ENCODE assay signal across 15 mouse cellular contexts in genomic region chr6:40431356-40431755, GRCm38 (mm10). TPM values are rescaled to one million over a fixed set of nuclear protein-coding genes. Genes with fewer than 3 reads are reported as not detected.
DNase-seq lines count a peak whose midpoint lies in the region; ATAC-seq lines count a peak whose summit lies in the region.
"Had no signal": no experiment of that assay in that cellular context is flagged by ENCODE, and none has a peak within 500 bp of the region (broad histone marks: within the 10 kb centered on the region; RNA-seq: fewer than 3 reads in every experiment).

No protein-coding gene starts in this region.

- no peaks in the 10 kb centered on the region for H3K27me3 ChIP-seq in stomach, embryonic 16.5 days (ENCODE audit: control insufficient read depth, insufficient read depth, low read length)
- H3K27me3 ChIP-seq: limb, embryonic 13.5 days; midbrain, embryonic 12.5 days had no signal

- intact Hi-C loops in left cerebral cortex, postnatal 25 days (cut with DNase I): loop anchor here (2.0 kb wide), 1 partner anchor 41 kb away; no protein-coding TSS in a partner anchor

- H3K4me2 ChIP-seq in stomach, embryonic 16.5 days (ENCODE audit: low read depth, low read length): no peak overlapping the region
- H3K4me2 ChIP-seq: limb, embryonic 13.5 days; midbrain, embryonic 12.5 days had no signal

- peak; percentile 87 for DNase-seq in heart, adult 11 months
- no peak for DNase-seq in heart, adult 8-10 months (ENCODE audit: low spot score)
- DNase-seq in retina, postnatal 1 day: peak; percentile 48
- DNase-seq in retina, embryonic 14.5 days (ENCODE audit: low spot score): no peak
- DNase-seq in cerebellum, postnatal 25 days: peak; percentile 89 to 93
- DNase-seq in spleen, postnatal 4 days (ENCODE audit: low spot score in 2 of 2): no peak
- no peak for DNase-seq in left cerebral cortex, postnatal 25 days (ENCODE audit: low spot score in 2 of 2)
- DNase-seq: kidney, adult 11 months; thymus, adult 2 months had no signal

- H3K9me3 ChIP-seq in stomach, embryonic 16.5 days (replicated peaks; ENCODE audit: control insufficient read depth, low read length): no peaks in the 10 kb centered on the region
- H3K9me3 ChIP-seq: limb, embryonic 13.5 days; midbrain, embryonic 12.5 days had no signal

- peak; percentile 48; the same call in 1 of the 2 replicates for ATAC-seq in stomach, embryonic 16.5 days (ENCODE audit: insufficient read depth, low FRiP score)
- ATAC-seq: activated CD4-positive, CD25-positive, alpha-beta regulatory T cell, adult 4 months; CD4-positive, CD25-positive, alpha-beta regulatory T cell, adult 4 months had no signal

- no peak overlapping the region for H3K9ac ChIP-seq in stomach, embryonic 16.5 days (ENCODE audit: low read length)
- H3K9ac ChIP-seq: limb, embryonic 13.5 days; midbrain, embryonic 12.5 days had no signal

- H3K4me1 ChIP-seq in stomach, embryonic 16.5 days (ENCODE audit: control insufficient read depth, insufficient read depth, low read length): peaks cover 23% of the 10 kb centered on the region

- 42% methylated on average over 4 of the region's 4 CpGs for WGBS in stomach, embryonic 16.5 days

- no peak overlapping the region for H3K4me3 ChIP-seq in stomach, embryonic 16.5 days (replicated peaks; ENCODE audit: low read length)
- H3K4me3 ChIP-seq: limb, embryonic 13.5 days; midbrain, embryonic 12.5 days had no signal

- no peaks in the 10 kb centered on the region for H3K36me3 ChIP-seq in stomach, embryonic 16.5 days (ENCODE audit: control insufficient read depth, insufficient read depth, low read length)
- H3K36me3 ChIP-seq: limb, embryonic 13.5 days; midbrain, embryonic 12.5 days had no signal

- 0 out of 2 replicates have a peak overlapping the region, but pooled peaks have one; percentile 76 for H3K27ac ChIP-seq in stomach, embryonic 16.5 days (ENCODE audit: low read length)
- H3K27ac ChIP-seq: limb, embryonic 13.5 days; midbrain, embryonic 12.5 days had no signal

RNA-seq across cellular contexts. Expression of gene E330009J07Rik, which starts 4.6 kb away (rescaled TPM):
- total RNA-seq in heart, adult 8-10 months (2022): 1 to 10 TPM; 3.7 to 6.1 (median 5.0) TPM
- polyA plus RNA-seq in stomach, embryonic 16.5 days (2015; fragmentation: Nextera tagmentation; extraction: Ambion mirVana): 16.6 and 19.8 TPM in 2 replicates
- 10 to 100 TPM; 57.4 to 58.1 TPM for total RNA-seq in left cerebral cortex, postnatal 25 days (2021)

RNA-seq across cellular contexts. Expression of gene Wee2, which starts 7.5 kb away (rescaled TPM):
- total RNA-seq in heart, adult 8-10 months (2022): not detected
- not detected in 2 replicates for polyA plus RNA-seq in stomach, embryonic 16.5 days (2015; fragmentation: Nextera tagmentation; extraction: Ambion mirVana)
- not detected for total RNA-seq in left cerebral cortex, postnatal 25 days (2021)
- total RNA-seq: gastrocnemius, adult 8-10 months had no signal
- polyA plus RNA-seq: CD4-positive, CD25-positive, alpha-beta regulatory T cell, adult 4 months; limb, embryonic 13.5 days; midbrain, embryonic 12.5 days had no signal

RNA-seq across cellular contexts. Expression of gene Ssbp1, which starts 39.8 kb away (rescaled TPM):
- total RNA-seq in heart, adult 8-10 months (2022): 10 to 100 TPM; 29.8 to 43.8 (median 33.9) TPM
- 135 and 143 TPM in 2 replicates for polyA plus RNA-seq in stomach, embryonic 16.5 days (2015; fragmentation: Nextera tagmentation; extraction: Ambion mirVana)
- total RNA-seq in left cerebral cortex, postnatal 25 days (2021): 10 to 100 TPM; 31.0 to 33.4 TPM

RNA-seq across cellular contexts. Expression of gene Tas2r137, which starts 59.7 kb away (rescaled TPM):
- under 1 TPM in 3 of 4 experiments, not detected in 1; 0.25 to 0.28 (median 0.26) TPM for total RNA-seq in heart, adult 8-10 months (2022)
- polyA plus RNA-seq in stomach, embryonic 16.5 days (2015; fragmentation: Nextera tagmentation; extraction: Ambion mirVana): not detected in 2 replicates
- under 1 TPM in 1 of 2 experiments, not detected in 1; 0.34 TPM for total RNA-seq in left cerebral cortex, postnatal 25 days (2021)
- total RNA-seq: gastrocnemius, adult 8-10 months had no signal
- polyA plus RNA-seq: activated CD4-positive, CD25-positive, alpha-beta regulatory T cell, adult 4 months; CD4-positive, CD25-positive, alpha-beta regulatory T cell, adult 4 months; limb, embryonic 13.5 days; midbrain, embryonic 12.5 days; thymus, adult 2 months had no signal

Comparison
In these comparisons a context has a peak if more than half of its experiments do, and no peak if none do; other contexts are left out.
1. DNase-seq: peak in heart, adult 11 months (single experiment), retina, postnatal 1 day (single experiment) and cerebellum, postnatal 25 days (2 of 2); none in heart, adult 8-10 months (single experiment), retina, embryonic 14.5 days (single experiment), spleen, postnatal 4 days (0 of 2) and left cerebral cortex, postnatal 25 days (0 of 2).
2. RNA of gene E330009J07Rik, which starts 4.6 kb away (total RNA-seq): 57.4 to 58.1 TPM in left cerebral cortex, postnatal 25 days; 3.7 to 6.1 TPM in heart, adult 8-10 months; every median in the first group is over 4 times any median in the second.